Mouse (Mus musculus): ENCODE data around the gene Dcaf10.

GRCm38 (mm10) chr4:45356653-45357052 is 14.8 kb downstream of the Dcaf10 start:
- TF ChIP-seq CTCF (IDR thresholded peaks at IDR 0.05; ENCODE audit: insufficient read depth, low read depth, low read length) (no peak), POLR2A (IDR thresholded peaks at IDR 0.05; ENCODE audit: insufficient read depth, low read depth, low read length) (no peak)
